Mouse (Mus musculus) intestine, postnatal 0 days (tissue): ENCODE data around the gene Fah. TPM values are rescaled to one million over a fixed set of nuclear protein-coding genes. Genes with fewer than 3 reads are reported as not detected.

Experiments
- ATAC-seq: fragments of 200-750 bp; cut with Nextera tagmentation; 2 replicates; pipeline ENCODE4 v1.8.0; 2017; ENCODE audit warnings: mild to moderate bottlenecking, moderate TSS enrichment, moderate library complexity
- H3K27ac ChIP-seq: fragments of 300-500 bp; sonication (generic); 2 replicates; pipeline ENCODE4 v1.5.1; 2014; ENCODE audit warnings: mild to moderate bottlenecking, low read depth, low read length, moderate library complexity
- H3K27me3 ChIP-seq: fragments of 300-500 bp; sonication (generic); replicated peaks from 2 replicates; pipeline ENCODE4 v1.6.1; 2014; ENCODE audit warnings: low read length, mixed read lengths; ENCODE audit not compliant: control insufficient read depth, insufficient read depth
- H3K36me3 ChIP-seq: fragments of 300-500 bp; sonication (generic); 2 replicates; pipeline ENCODE4 v1.6.1; 2014; ENCODE audit warnings: mild to moderate bottlenecking, moderate library complexity; ENCODE audit not compliant: control insufficient read depth, insufficient read depth
- H3K4me1 ChIP-seq: fragments of 300-500 bp; sonication (generic); replicated peaks from 2 replicates; pipeline ENCODE4 v1.6.1; 2014; ENCODE audit warnings: antibody characterized with exemption, low read length, mixed read lengths; ENCODE audit not compliant: control insufficient read depth, insufficient read depth
- H3K4me2 ChIP-seq: fragments of 300-500 bp; sonication (generic); replicated peaks from 2 replicates; pipeline ENCODE4 v1.6.1; 2014; ENCODE audit warnings: low read depth, mild to moderate bottlenecking, moderate library complexity
- H3K4me3 ChIP-seq: fragments of 300-500 bp; sonication (generic); 2 replicates; pipeline ENCODE4 v1.5.1; 2014; ENCODE audit warnings: low read depth, low read length
- H3K9ac ChIP-seq: fragments of 300-500 bp; sonication (generic); 2 replicates; pipeline ENCODE4 v1.6.1; 2014; ENCODE audit warnings: mild to moderate bottlenecking, low read depth, low read length
- H3K9me3 ChIP-seq: fragments of 300-500 bp; sonication (generic); 2 replicates; pipeline ENCODE4 v1.6.1; 2016; ENCODE audit warnings: mixed run types; ENCODE audit not compliant: control insufficient read depth
- CTCF ChIP-seq: sonication (generic); IDR thresholded peaks from 2 replicates; pipeline ENCODE4 v1.5.1; 2016; ENCODE audit warnings: low read depth, mild to moderate bottlenecking, control low read depth, antibody characterized with exemption, moderate library complexity
- WGBS: fragments of 180-500 bp; shearing (Covaris S2); extraction: QIAGEN DNeasy Blood & Tissue Kit; methylation state at CpG from one replicate; pipeline ENCODE4 v1.1.7; 2014; 5-methylcytosine and 5-hydroxymethylcytosine counted together
- polyA plus RNA-seq: library from polyadenylated mRNA; unstranded; fragments of >200 nt; fragmentation: Nextera tagmentation; extraction: Ambion mirVana; gene quantifications from 2 replicates; pipeline ENCODE4 v1.2.1, GENCODE M21; 2015

Fah gene
- polyA plus RNA-seq, 1 experiment from 2014 or later = 11.1 TPM

GRCm38 (mm10) chr7:84591347-84591746, 15.2 kb downstream of the Fah start:
- no peak for TF ChIP-seq CTCF
- Histone ChIP-seq H3K4me2 (no peak overlapping the region), H3K4me1 (no peaks in the 10 kb centered on the region), H3K27me3 (no peaks in the 10 kb centered on the region), H3K9me3 (no peaks in the 10 kb centered on the region), H3K9ac (no peak overlapping the region), H3K4me3 (no peak overlapping the region), H3K36me3 (no peaks in the 10 kb centered on the region), H3K27ac (no peak overlapping the region)
- WGBS = 84% methylated on average over 3 of the region's 3 CpGs
- no peak for ATAC-seq

GRCm38 (mm10) chr7:84590622-84591021, 15.9 kb downstream of the Fah start:
- H3K9me3 ChIP-seq = no peaks in the 10 kb centered on the region
- no peaks in the 10 kb centered on the region for H3K36me3 ChIP-seq
- WGBS = 85% methylated on average over 2 of the region's 2 CpGs
- no peak overlapping the region for H3K9ac ChIP-seq
- no peak for TF ChIP-seq CTCF
- no peak overlapping the region for H3K4me2 ChIP-seq
- no peak overlapping the region for H3K27ac ChIP-seq
- ATAC-seq = no peak
- no peaks in the 10 kb centered on the region for H3K27me3 ChIP-seq
- H3K4me3 ChIP-seq = no peak overlapping the region
- H3K4me1 ChIP-seq = no peaks in the 10 kb centered on the region

GRCm38 (mm10) chr7:84587101-84587783, 19.3 kb downstream of the Fah start:
- WGBS = 83% methylated on average over 5 of the region's 5 CpGs
- H3K27ac ChIP-seq = no peak overlapping the region
- no peaks in the 10 kb centered on the region for H3K9me3 ChIP-seq
- no peak overlapping the region for H3K4me3 ChIP-seq
- no peaks in the 10 kb centered on the region for H3K36me3 ChIP-seq
- no peak overlapping the region for H3K9ac ChIP-seq
- H3K4me2 ChIP-seq = no peak overlapping the region
- no peaks in the 10 kb centered on the region for H3K27me3 ChIP-seq
- no peaks in the 10 kb centered on the region for H3K4me1 ChIP-seq
- no peak for ATAC-seq
- TF ChIP-seq CTCF = no peak

- H3K9ac ChIP-seq = no peak overlapping the region
- H3K27me3 ChIP-seq = no peaks in the 10 kb centered on the region
- ATAC-seq = no peak
- no peak overlapping the region for H3K27ac ChIP-seq
- H3K9me3 ChIP-seq = no peaks in the 10 kb centered on the region
- no peaks in the 10 kb centered on the region for H3K4me1 ChIP-seq
- no peaks in the 10 kb centered on the region for H3K36me3 ChIP-seq
- TF ChIP-seq CTCF = no peak
- H3K4me3 ChIP-seq = no peak overlapping the region
- 81% methylated on average over 3 of the region's 3 CpGs for WGBS
- no peak overlapping the region for H3K4me2 ChIP-seq
These were observed 20.0 kb downstream of the Fah start for GRCm38 (mm10) chr7:84586360-84587100.

GRCm38 (mm10) chr7:84585086-84585485, 21.4 kb downstream of the Fah start:
- Histone ChIP-seq H3K4me3 (no peak overlapping the region), H3K9ac (no peak overlapping the region), H3K4me1 (no peaks in the 10 kb centered on the region), H3K27ac (no peak overlapping the region), H3K4me2 (no peak overlapping the region), H3K36me3 (no peaks in the 10 kb centered on the region), H3K9me3 (no peaks in the 10 kb centered on the region), H3K27me3 (no peaks in the 10 kb centered on the region)
- no peak for ATAC-seq
- TF ChIP-seq CTCF = no peak
- 84% methylated on average over 4 of the region's 4 CpGs for WGBS

GRCm38 (mm10) chr7:84579769-84580168, 26.8 kb downstream of the Fah start:
- H3K9me3 ChIP-seq = no peaks in the 10 kb centered on the region
- TF ChIP-seq CTCF = no peak
- WGBS = 63% methylated on average over 1 of the region's 1 CpGs
- H3K4me2 ChIP-seq = no peak overlapping the region
- no peak overlapping the region for H3K27ac ChIP-seq
- ATAC-seq = no peak
- H3K9ac ChIP-seq = no peak overlapping the region
- no peaks in the 10 kb centered on the region for H3K27me3 ChIP-seq
- H3K4me3 ChIP-seq = no peak overlapping the region
- no peaks in the 10 kb centered on the region for H3K36me3 ChIP-seq
- no peaks in the 10 kb centered on the region for H3K4me1 ChIP-seq
